Mouse (Mus musculus): ENCODE data around the gene Ptprs. TPM values are rescaled to one million over a fixed set of nuclear protein-coding genes. Genes with fewer than 3 reads are reported as not detected.

Gene Ptprs
- polyA plus RNA-seq, 1 experiment from 2014 or later: 58.1 TPM

GRCm38 (mm10) chr17:56424726-56425583 lies 51.3 kb downstream of the Ptprs start:
- H3K36me3 ChIP-seq (ENCODE audit: control insufficient read depth, insufficient read depth, low read length): peaks cover 37% of the 10 kb centered on the region
- WGBS (ENCODE audit: insufficient replicate concordance): 12% methylated on average over 71 of the region's 77 CpGs
- no peak overlapping the region for H3K27ac ChIP-seq (ENCODE audit: low read depth, low read length)
- peak overlapping the region; percentile 77 for H3K4me2 ChIP-seq
- peak overlapping the region; percentile 52 for H3K4me3 ChIP-seq (ENCODE audit: low read depth, low read length)
- peaks cover 15% of the 10 kb centered on the region for H3K4me1 ChIP-seq (ENCODE audit: control insufficient read depth, insufficient read depth, low read length)
- H3K9ac ChIP-seq (ENCODE audit: low read depth, low read length): peak overlapping the region; percentile 73; the same call in 1 of the 2 replicates
- H3K9me3 ChIP-seq (replicated peaks; ENCODE audit: control insufficient read depth, low read length): no peaks in the 10 kb centered on the region
- H3K27me3 ChIP-seq (ENCODE audit: control insufficient read depth, insufficient read depth, low read length): peaks cover 6% of the 10 kb centered on the region
- peak; percentile 68 for ATAC-seq (replicated peaks; ENCODE audit: insufficient number of reproducible peaks, low FRiP score, low TSS enrichment)

- no peak overlapping the region for H3K9ac ChIP-seq (ENCODE audit: low read depth, low read length)
- H3K27me3 ChIP-seq (ENCODE audit: control insufficient read depth, insufficient read depth, low read length): no peaks in the 10 kb centered on the region
- H3K36me3 ChIP-seq (ENCODE audit: control insufficient read depth, insufficient read depth, low read length): peaks cover 68% of the 10 kb centered on the region
- no peak overlapping the region for H3K4me2 ChIP-seq
- H3K4me3 ChIP-seq (ENCODE audit: low read depth, low read length): no peak overlapping the region
- no peak overlapping the region for H3K27ac ChIP-seq (ENCODE audit: low read depth, low read length)
- ATAC-seq (replicated peaks; ENCODE audit: insufficient number of reproducible peaks, low FRiP score, low TSS enrichment): no peak
- WGBS (ENCODE audit: insufficient replicate concordance): 100% methylated on average over 2 of the region's 2 CpGs
- peaks cover 4% of the 10 kb centered on the region; the same call in 1 of the 2 replicates for H3K4me1 ChIP-seq (ENCODE audit: control insufficient read depth, insufficient read depth, low read length)
- no peaks in the 10 kb centered on the region for H3K9me3 ChIP-seq (replicated peaks; ENCODE audit: control insufficient read depth, low read length)
Observed at GRCm38 (mm10) chr17:56420022-56420421, 56.3 kb downstream of the Ptprs start.

GRCm38 (mm10) chr17:56418304-56418703 lies 58.0 kb downstream of the Ptprs start:
- H3K4me1 ChIP-seq (ENCODE audit: control insufficient read depth, insufficient read depth, low read length): no peaks in the 10 kb centered on the region
- H3K27ac ChIP-seq (ENCODE audit: low read depth, low read length): no peak overlapping the region
- no peak overlapping the region for H3K9ac ChIP-seq (ENCODE audit: low read depth, low read length)
- H3K27me3 ChIP-seq (ENCODE audit: control insufficient read depth, insufficient read depth, low read length): no peaks in the 10 kb centered on the region
- H3K9me3 ChIP-seq (replicated peaks; ENCODE audit: control insufficient read depth, low read length): no peaks in the 10 kb centered on the region
- H3K4me2 ChIP-seq: no peak overlapping the region
- no peak overlapping the region for H3K4me3 ChIP-seq (ENCODE audit: low read depth, low read length)
- WGBS (ENCODE audit: insufficient replicate concordance): 83% methylated on average over 12 of the region's 12 CpGs
- peaks cover 64% of the 10 kb centered on the region for H3K36me3 ChIP-seq (ENCODE audit: control insufficient read depth, insufficient read depth, low read length)
- no peak for ATAC-seq (replicated peaks; ENCODE audit: insufficient number of reproducible peaks, low FRiP score, low TSS enrichment)

GRCm38 (mm10) chr17:56414785-56415184 lies 61.5 kb downstream of the Ptprs start:
- Histone ChIP-seq H3K27me3 (ENCODE audit: control insufficient read depth, insufficient read depth, low read length) (no peaks in the 10 kb centered on the region), H3K4me3 (ENCODE audit: low read depth, low read length) (no peak overlapping the region), H3K27ac (ENCODE audit: low read depth, low read length) (no peak overlapping the region), H3K4me1 (ENCODE audit: control insufficient read depth, insufficient read depth, low read length) (peaks cover under 1% of the 10 kb centered on the region), H3K4me2 (no peak overlapping the region), H3K9ac (ENCODE audit: low read depth, low read length) (no peak overlapping the region), H3K36me3 (ENCODE audit: control insufficient read depth, insufficient read depth, low read length) (peaks cover 61% of the 10 kb centered on the region), H3K9me3 (replicated peaks; ENCODE audit: control insufficient read depth, low read length) (no peaks in the 10 kb centered on the region; the same call in 1 of the 2 replicates)
- ATAC-seq (replicated peaks; ENCODE audit: insufficient number of reproducible peaks, low FRiP score, low TSS enrichment): no peak
- 83% methylated on average over 9 of the region's 9 CpGs for WGBS (ENCODE audit: insufficient replicate concordance)

GRCm38 (mm10) chr17:56413113-56413512 lies 63.2 kb downstream of the Ptprs start:
- no peak overlapping the region for H3K4me2 ChIP-seq
- no peak overlapping the region for H3K27ac ChIP-seq (ENCODE audit: low read depth, low read length)
- no peaks in the 10 kb centered on the region; the same call in 1 of the 2 replicates for H3K9me3 ChIP-seq (replicated peaks; ENCODE audit: control insufficient read depth, low read length)
- H3K36me3 ChIP-seq (ENCODE audit: control insufficient read depth, insufficient read depth, low read length): peaks cover 44% of the 10 kb centered on the region
- H3K27me3 ChIP-seq (ENCODE audit: control insufficient read depth, insufficient read depth, low read length): no peaks in the 10 kb centered on the region
- H3K9ac ChIP-seq (ENCODE audit: low read depth, low read length): no peak overlapping the region
- 76% methylated on average over 13 of the region's 13 CpGs for WGBS (ENCODE audit: insufficient replicate concordance)
- H3K4me1 ChIP-seq (ENCODE audit: control insufficient read depth, insufficient read depth, low read length): peaks cover 10% of the 10 kb centered on the region
- ATAC-seq (replicated peaks; ENCODE audit: insufficient number of reproducible peaks, low FRiP score, low TSS enrichment): peak; percentile 37; the same call in 1 of the 2 replicates
- H3K4me3 ChIP-seq (ENCODE audit: low read depth, low read length): no peak overlapping the region

- H3K27ac ChIP-seq (ENCODE audit: low read depth, low read length): no peak overlapping the region
- H3K9me3 ChIP-seq (replicated peaks; ENCODE audit: control insufficient read depth, low read length): no peaks in the 10 kb centered on the region; the same call in 1 of the 2 replicates
- ATAC-seq (replicated peaks; ENCODE audit: insufficient number of reproducible peaks, low FRiP score, low TSS enrichment): no peak
- H3K36me3 ChIP-seq (ENCODE audit: control insufficient read depth, insufficient read depth, low read length): peaks cover 36% of the 10 kb centered on the region
- H3K4me1 ChIP-seq (ENCODE audit: control insufficient read depth, insufficient read depth, low read length): peaks cover 25% of the 10 kb centered on the region
- H3K27me3 ChIP-seq (ENCODE audit: control insufficient read depth, insufficient read depth, low read length): no peaks in the 10 kb centered on the region
- 84% methylated on average over 7 of the region's 7 CpGs for WGBS (ENCODE audit: insufficient replicate concordance)
- H3K9ac ChIP-seq (ENCODE audit: low read depth, low read length): no peak overlapping the region
- H3K4me2 ChIP-seq: no peak overlapping the region
- no peak overlapping the region for H3K4me3 ChIP-seq (ENCODE audit: low read depth, low read length)
Observed at GRCm38 (mm10) chr17:56411437-56411836, 64.8 kb downstream of the Ptprs start.

- Histone ChIP-seq H3K9me3 (replicated peaks; ENCODE audit: control insufficient read depth, low read length) (no peaks in the 10 kb centered on the region; the same call in 1 of the 2 replicates), H3K36me3 (ENCODE audit: control insufficient read depth, insufficient read depth, low read length) (peaks cover 30% of the 10 kb centered on the region), H3K27me3 (ENCODE audit: control insufficient read depth, insufficient read depth, low read length) (no peaks in the 10 kb centered on the region), H3K4me3 (ENCODE audit: low read depth, low read length) (no peak overlapping the region), H3K9ac (ENCODE audit: low read depth, low read length) (no peak overlapping the region), H3K4me1 (ENCODE audit: control insufficient read depth, insufficient read depth, low read length) (peaks cover 27% of the 10 kb centered on the region), H3K27ac (ENCODE audit: low read depth, low read length) (no peak overlapping the region), H3K4me2 (no peak overlapping the region)
- WGBS (ENCODE audit: insufficient replicate concordance): 32% methylated on average over 8 of the region's 8 CpGs
- ATAC-seq (replicated peaks; ENCODE audit: insufficient number of reproducible peaks, low FRiP score, low TSS enrichment): no peak
Observed at GRCm38 (mm10) chr17:56409759-56410158, 66.5 kb downstream of the Ptprs start.

- Histone ChIP-seq H3K9ac (ENCODE audit: low read depth, low read length) (no peak overlapping the region), H3K9me3 (replicated peaks; ENCODE audit: control insufficient read depth, low read length) (no peaks in the 10 kb centered on the region; the same call in 1 of the 2 replicates), H3K27ac (ENCODE audit: low read depth, low read length) (no peak overlapping the region), H3K27me3 (ENCODE audit: control insufficient read depth, insufficient read depth, low read length) (no peaks in the 10 kb centered on the region), H3K4me2 (no peak overlapping the region), H3K4me1 (ENCODE audit: control insufficient read depth, insufficient read depth, low read length) (peaks cover 27% of the 10 kb centered on the region), H3K4me3 (ENCODE audit: low read depth, low read length) (no peak overlapping the region), H3K36me3 (ENCODE audit: control insufficient read depth, insufficient read depth, low read length) (peaks cover 29% of the 10 kb centered on the region)
- ATAC-seq (replicated peaks; ENCODE audit: insufficient number of reproducible peaks, low FRiP score, low TSS enrichment): no peak
- 33% methylated on average over 13 of the region's 13 CpGs for WGBS (ENCODE audit: insufficient replicate concordance)
Observed at GRCm38 (mm10) chr17:56408965-56409625, 67.2 kb downstream of the Ptprs start.

Data from heart, embryonic 11.5 days (tissue).